Mouse (Mus musculus) intestine, embryonic 14.5 days (tissue): Measurements from ENCODE around the gene Mgea5. TPM values are rescaled to one million over a fixed set of nuclear protein-coding genes. Genes with fewer than 3 reads are reported as not detected.

Experiments used
- ATAC-seq: fragments of 200-750 bp; cut with Nextera tagmentation; replicated peaks from 2 replicates; pipeline ENCODE4 v1.8.0; 2017; ENCODE audit warnings: low read depth, moderate number of reproducible peaks, moderate TSS enrichment, moderate library complexity; ENCODE audit not compliant: low FRiP score, low TSS enrichment
- DNase-seq: peaks from one replicate; pipeline ENCODE4 v3.0.0-alpha.2; 2018; ENCODE audit warnings: low spot score
- H3K27ac ChIP-seq: fragments of 300-500 bp; sonication (generic); 2 replicates; pipeline ENCODE4 v1.5.1; 2014; ENCODE audit warnings: low read depth, mild to moderate bottlenecking, control low read depth
- H3K27me3 ChIP-seq: fragments of 300-500 bp; sonication (generic); replicated peaks from 2 replicates; pipeline ENCODE4 v1.6.1; 2014; ENCODE audit warnings: low read length, control low read depth; ENCODE audit not compliant: control insufficient read depth, insufficient read depth
- H3K36me3 ChIP-seq: fragments of 300-500 bp; sonication (generic); 2 replicates; pipeline ENCODE4 v1.6.1; 2014; ENCODE audit warnings: low read length, control low read depth; ENCODE audit not compliant: control insufficient read depth, insufficient read depth
- H3K4me1 ChIP-seq: fragments of 300-500 bp; sonication (generic); replicated peaks from 2 replicates; pipeline ENCODE4 v1.6.1; 2014; ENCODE audit warnings: low read length, control low read depth, mixed read lengths; ENCODE audit not compliant: control insufficient read depth, insufficient read depth
- H3K4me2 ChIP-seq: fragments of 300-500 bp; sonication (generic); 2 replicates; pipeline ENCODE4 v1.6.1; 2014; ENCODE audit warnings: low read length
- H3K4me3 ChIP-seq: fragments of 300-500 bp; sonication (generic); 2 replicates; pipeline ENCODE4 v1.5.1; 2014; ENCODE audit warnings: low read depth, low read length, control low read depth, mixed read lengths
- H3K9ac ChIP-seq: fragments of 300-500 bp; sonication (generic); 2 replicates; pipeline ENCODE4 v1.6.1; 2014; ENCODE audit warnings: mild to moderate bottlenecking, low read length
- H3K9me3 ChIP-seq: fragments of 300-500 bp; sonication (generic); 2 replicates; pipeline ENCODE4 v1.6.1; 2016; ENCODE audit warnings: low read length, control low read depth; ENCODE audit not compliant: control insufficient read depth
- WGBS: fragments of 180-500 bp; shearing (Covaris S2); extraction: QIAGEN DNeasy Blood & Tissue Kit; methylation state at CpG from one replicate; pipeline ENCODE4 v1.1.7; 2014; 5-methylcytosine and 5-hydroxymethylcytosine counted together
- polyA plus RNA-seq: library from polyadenylated mRNA; unstranded; fragments of >200 nt; fragmentation: Nextera tagmentation; extraction: Ambion mirVana; gene quantifications from 2 replicates; pipeline ENCODE4 v1.2.1, GENCODE M21; 2014

Mgea5 gene
- polyA plus RNA-seq, 1 experiment from 2014 or later: 55.0 TPM

GRCm38 (mm10) chr19:45725677-45726277, 57.9 kb downstream of the Mgea5 start:
- Histone ChIP-seq H3K9ac (no peak overlapping the region), H3K9me3 (no peaks in the 10 kb centered on the region), H3K27ac (no peak overlapping the region), H3K4me2 (no peak overlapping the region), H3K36me3 (no peaks in the 10 kb centered on the region), H3K4me1 (no peaks in the 10 kb centered on the region), H3K27me3 (no peaks in the 10 kb centered on the region), H3K4me3 (no peak overlapping the region)
- ATAC-seq (no peak), DNase-seq (no peak)
- 21% methylated on average over 14 of the region's 14 CpGs for WGBS

DNA sequence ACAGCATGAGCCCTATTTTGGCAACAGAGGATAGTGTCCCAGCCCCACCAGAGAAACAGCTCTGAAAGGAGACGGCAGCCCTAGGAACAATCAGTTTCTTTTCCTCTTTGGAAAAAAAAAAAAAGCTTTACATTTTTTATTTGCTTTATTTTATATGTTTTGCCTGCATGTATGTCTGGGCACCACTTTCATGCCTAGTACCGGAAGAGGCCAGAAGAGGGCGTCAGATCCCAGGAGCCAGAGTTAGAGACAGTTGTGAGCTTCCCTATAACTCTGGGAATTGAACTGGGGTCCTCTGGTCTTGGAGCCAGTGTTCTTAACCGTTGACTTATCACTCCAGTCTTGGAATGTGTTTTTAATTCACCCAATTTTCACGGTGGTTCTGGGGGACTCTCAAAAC, 61.4 kb downstream of the Mgea5 start:
- no peak overlapping the region for H3K4me3 ChIP-seq
- peaks cover 5% of the 10 kb centered on the region; the same call in 1 of the 2 replicates for H3K4me1 ChIP-seq
- no peak overlapping the region for H3K9ac ChIP-seq
- no peak for ATAC-seq
- H3K9me3 ChIP-seq: no peaks in the 10 kb centered on the region
- 73% methylated on average over 5 of the region's 5 CpGs for WGBS
- H3K27ac ChIP-seq: no peak overlapping the region
- H3K4me2 ChIP-seq: no peak overlapping the region
- no peak for DNase-seq
- H3K36me3 ChIP-seq: no peaks in the 10 kb centered on the region
- no peaks in the 10 kb centered on the region for H3K27me3 ChIP-seq

DNA sequence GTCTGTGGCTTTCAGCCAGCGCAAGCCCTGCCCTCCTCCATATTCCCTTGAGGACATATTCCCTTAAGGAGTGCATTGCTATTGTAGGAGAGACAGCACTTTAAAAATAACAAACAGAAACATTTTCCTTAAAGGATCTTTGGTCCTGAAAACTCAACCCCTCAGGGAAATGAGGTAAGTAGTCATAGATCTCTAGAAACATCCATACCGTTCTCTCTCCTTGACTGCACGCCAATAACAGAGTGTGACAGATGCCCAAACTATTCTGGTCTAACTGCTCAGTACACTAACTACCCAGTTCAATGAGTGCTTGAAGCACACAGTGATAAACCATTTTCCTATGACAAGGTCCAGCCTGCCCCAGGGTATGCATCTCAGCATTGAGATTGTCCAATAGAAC, 65.4 kb downstream of the Mgea5 start:
- DNase-seq (no peak), ATAC-seq (no peak)
- H3K9me3 ChIP-seq: no peaks in the 10 kb centered on the region
- H3K36me3 ChIP-seq: no peaks in the 10 kb centered on the region
- H3K4me1 ChIP-seq: peaks cover 5% of the 10 kb centered on the region; the same call in 1 of the 2 replicates
- WGBS: 68% methylated on average over 3 of the region's 3 CpGs
- no peak overlapping the region for H3K9ac ChIP-seq
- H3K4me3 ChIP-seq: no peak overlapping the region
- H3K4me2 ChIP-seq: no peak overlapping the region
- H3K27me3 ChIP-seq: 0 out of 2 replicates have a peak, but pooled peaks cover 3% of the 10 kb centered on the region
- H3K27ac ChIP-seq: no peak overlapping the region

DNA sequence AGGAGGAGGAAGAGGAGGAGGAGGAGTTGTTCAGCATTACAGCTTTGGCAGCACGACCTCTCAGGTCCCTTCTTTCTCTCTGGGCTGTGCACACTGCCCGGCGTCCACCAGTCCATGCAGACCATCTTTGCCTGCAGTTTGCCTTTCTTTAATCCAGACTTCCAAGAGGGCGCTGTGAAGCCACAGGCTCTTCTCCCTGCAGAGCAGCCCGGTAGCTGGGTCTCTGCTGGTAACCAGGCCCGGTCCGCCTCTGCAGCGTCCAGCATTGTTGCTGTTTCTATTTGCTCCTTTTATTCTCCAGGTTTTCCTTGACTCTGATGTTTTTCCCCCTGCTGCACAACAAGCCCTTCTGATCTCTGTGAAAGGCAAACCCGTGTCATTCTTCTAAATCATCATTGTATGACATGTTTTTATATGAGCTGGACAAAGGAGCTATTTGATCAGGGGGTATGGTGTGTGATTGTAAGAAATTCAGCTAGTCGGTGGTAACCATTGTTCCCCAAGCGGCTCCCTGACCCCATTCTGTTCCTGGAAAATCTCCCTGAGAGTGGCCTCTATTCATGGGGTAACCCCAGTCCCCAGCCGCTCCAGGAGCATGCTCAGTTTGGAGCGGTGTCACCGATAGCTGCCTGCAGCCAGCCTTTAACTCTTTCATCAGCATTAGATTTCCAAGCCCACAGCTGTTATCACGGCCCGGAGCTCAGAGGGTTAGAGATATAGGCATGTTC, 66.0 kb downstream of the Mgea5 start:
- peak overlapping the region; percentile 18 for H3K4me2 ChIP-seq
- 17% methylated on average over 16 of the region's 16 CpGs for WGBS
- no peak for ATAC-seq

GRCm38 (mm10) chr19:45708704-45709103, 74.9 kb downstream of the Mgea5 start:
- ATAC-seq: no peak
- H3K9ac ChIP-seq: no peak overlapping the region
- no peak for DNase-seq
- H3K4me1 ChIP-seq: no peaks in the 10 kb centered on the region
- no peaks in the 10 kb centered on the region for H3K9me3 ChIP-seq
- H3K36me3 ChIP-seq: no peaks in the 10 kb centered on the region
- no peak overlapping the region for H3K27ac ChIP-seq
- 75% methylated on average over 3 of the region's 3 CpGs for WGBS
- no peak overlapping the region for H3K4me2 ChIP-seq
- no peaks in the 10 kb centered on the region for H3K27me3 ChIP-seq
- H3K4me3 ChIP-seq: no peak overlapping the region

More for the DNA sequence above, 66.0 kb downstream of the Mgea5 start:
- Histone ChIP-seq H3K9ac (no peak overlapping the region), H3K9me3 (no peaks in the 10 kb centered on the region), H3K36me3 (no peaks in the 10 kb centered on the region), H3K27me3 (0 out of 2 replicates have a peak, but pooled peaks cover 3% of the 10 kb centered on the region), H3K4me3 (no peak overlapping the region), H3K4me1 (peaks cover 5% of the 10 kb centered on the region; the same call in 1 of the 2 replicates), H3K27ac (no peak overlapping the region)
- peak; percentile 70 for DNase-seq

Other genes starting within 250 kb of the Mgea5 start
- 13.5 and 14.3 TPM in 2 replicates for gene Poll, start 223.3 kb downstream of the Mgea5 start, polyA plus RNA-seq
- gene Gm17018, start 223.2 kb downstream of the Mgea5 start, polyA plus RNA-seq: 41.8 and 44.0 TPM in 2 replicates
- gene Fbxw4, start 123.5 kb downstream of the Mgea5 start, polyA plus RNA-seq: 5.2 and 6.1 TPM in 2 replicates
- gene Fgf8, start 40.9 kb downstream of the Mgea5 start, polyA plus RNA-seq: not detected in 2 replicates
- gene Npm3, start 34.2 kb downstream of the Mgea5 start, polyA plus RNA-seq: 16.3 and 16.7 TPM in 2 replicates
- 1.3 and 1.6 TPM in 2 replicates for gene Kcnip2, start 32.2 kb upstream of the Mgea5 start, polyA plus RNA-seq
- gene Armh3, start 214.7 kb upstream of the Mgea5 start, polyA plus RNA-seq: 15.0 and 16.6 TPM in 2 replicates
- 4.7 and 5.2 TPM in 2 replicates for gene Hps6, start 219.7 kb upstream of the Mgea5 start, polyA plus RNA-seq